Mouse (Mus musculus) liver, embryonic 11.5 days (tissue): ENCODE results near the gene Smu1. TPM values are rescaled to one million over a fixed set of nuclear protein-coding genes. Genes with fewer than 3 reads are reported as not detected.

ENCODE experiments used
- ATAC-seq: fragments of 200-750 bp; cut with Nextera tagmentation; replicated peaks from 2 replicates; pipeline ENCODE4 v1.8.0; 2017; ENCODE audit warnings: moderate number of reproducible peaks, mild to moderate bottlenecking, moderate TSS enrichment, moderate library complexity; ENCODE audit not compliant: low FRiP score
- DNase-seq: peaks from one replicate; pipeline ENCODE4 v3.0.0-alpha.2; 2017; ENCODE audit warnings: low spot score
- H3K27ac ChIP-seq: fragments of 300-500 bp; sonication (generic); 2 replicates; pipeline ENCODE4 v1.5.1; 2014; ENCODE audit warnings: mild to moderate bottlenecking, low read depth, low read length, control low read depth
- H3K27me3 ChIP-seq: fragments of 300-500 bp; sonication (generic); replicated peaks from 2 replicates; pipeline ENCODE4 v1.6.1; 2014; ENCODE audit warnings: low read length, mixed read lengths; ENCODE audit not compliant: control insufficient read depth, insufficient read depth
- H3K36me3 ChIP-seq: fragments of 300-500 bp; sonication (generic); 2 replicates; pipeline ENCODE4 v1.6.1; 2014; ENCODE audit warnings: mild to moderate bottlenecking, low read length, moderate library complexity, mixed read lengths; ENCODE audit not compliant: control insufficient read depth, insufficient read depth
- H3K4me1 ChIP-seq: fragments of 300-500 bp; sonication (generic); replicated peaks from 2 replicates; pipeline ENCODE4 v1.6.1; 2014; ENCODE audit warnings: low read length, mixed read lengths; ENCODE audit not compliant: control insufficient read depth, insufficient read depth
- H3K4me2 ChIP-seq: fragments of 300-500 bp; sonication (generic); 2 replicates; pipeline ENCODE4 v1.6.1; 2014; ENCODE audit warnings: mild to moderate bottlenecking, control low read depth, moderate library complexity
- H3K4me3 ChIP-seq: fragments of 300-500 bp; sonication (generic); 2 replicates; pipeline ENCODE4 v1.5.1; 2014; ENCODE audit warnings: low read depth, low read length, control low read depth
- H3K9ac ChIP-seq: fragments of 300-500 bp; sonication (generic); 2 replicates; pipeline ENCODE4 v1.6.1; 2014; ENCODE audit warnings: low read depth, low read length, control low read depth
- H3K9me3 ChIP-seq: fragments of 300-500 bp; sonication (generic); 2 replicates; pipeline ENCODE4 v1.6.1; 2016; ENCODE audit warnings: low read length, inconsistent platforms, mixed read lengths; ENCODE audit not compliant: control insufficient read depth
- WGBS: fragments of 180-500 bp; shearing (Covaris S2); extraction: QIAGEN DNeasy Blood & Tissue Kit; methylation state at CpG from one replicate; pipeline ENCODE4 v1.1.7; 2014; 5-methylcytosine and 5-hydroxymethylcytosine counted together
- polyA plus RNA-seq: library from polyadenylated mRNA; unstranded; fragments of >200 nt; fragmentation: Nextera tagmentation; extraction: Ambion mirVana; gene quantifications from 2 replicates; pipeline ENCODE4 v1.2.1, GENCODE M21; 2014

Gene Smu1
- polyA plus RNA-seq, 1 experiment from 2014 or later, result 167 TPM

- H3K9me3 ChIP-seq, result no peaks in the 10 kb centered on the region
- no peak overlapping the region for H3K9ac ChIP-seq
- H3K27ac ChIP-seq, result no peak overlapping the region
- peaks cover 33% of the 10 kb centered on the region for H3K4me1 ChIP-seq
- DNase-seq, result no peak
- ATAC-seq, result no peak
- WGBS, result 73% methylated on average over 6 of the region's 6 CpGs
- no peaks in the 10 kb centered on the region for H3K27me3 ChIP-seq
- no peaks in the 10 kb centered on the region for H3K36me3 ChIP-seq
- no peak overlapping the region for H3K4me2 ChIP-seq
- no peak overlapping the region for H3K4me3 ChIP-seq
Observed at GRCm38 (mm10) chr4:40778656-40779055, 20.9 kb upstream of the Smu1 start.

GRCm38 (mm10) chr4:40777116-40777515 lies 19.4 kb upstream of the Smu1 start:
- DNase-seq (no peak), ATAC-seq (no peak)
- H3K4me3 ChIP-seq, result no peak overlapping the region
- H3K9me3 ChIP-seq, result no peaks in the 10 kb centered on the region
- peaks cover 27% of the 10 kb centered on the region for H3K4me1 ChIP-seq
- H3K4me2 ChIP-seq, result no peak overlapping the region
- H3K27me3 ChIP-seq, result no peaks in the 10 kb centered on the region
- no peaks in the 10 kb centered on the region for H3K36me3 ChIP-seq
- 26% methylated on average over 2 of the region's 2 CpGs for WGBS
- H3K27ac ChIP-seq, result no peak overlapping the region
- no peak overlapping the region for H3K9ac ChIP-seq

GRCm38 (mm10) chr4:40776416-40776815 lies 18.7 kb upstream of the Smu1 start:
- no peak for ATAC-seq
- Histone ChIP-seq H3K4me2 (no peak overlapping the region), H3K27me3 (no peaks in the 10 kb centered on the region), H3K9me3 (no peaks in the 10 kb centered on the region), H3K4me3 (no peak overlapping the region), H3K27ac (no peak overlapping the region), H3K36me3 (no peaks in the 10 kb centered on the region), H3K9ac (no peak overlapping the region), H3K4me1 (peaks cover 23% of the 10 kb centered on the region)
- WGBS, result 64% methylated on average over 4 of the region's 4 CpGs
- DNase-seq, result no peak

GRCm38 (mm10) chr4:40774279-40775259 lies 16.8 kb upstream of the Smu1 start:
- peaks cover 19% of the 10 kb centered on the region for H3K4me1 ChIP-seq
- DNase-seq (peak; percentile 65), ATAC-seq (0 out of 2 replicates have a peak, but pooled peaks have one; percentile 27)
- no peaks in the 10 kb centered on the region for H3K9me3 ChIP-seq
- no peaks in the 10 kb centered on the region for H3K36me3 ChIP-seq
- no peak overlapping the region for H3K27ac ChIP-seq
- H3K27me3 ChIP-seq, result no peaks in the 10 kb centered on the region
- peak overlapping the region; percentile 65 for H3K4me2 ChIP-seq
- H3K9ac ChIP-seq, result peak overlapping the region; percentile 30; the same call in 1 of the 2 replicates
- WGBS, result 11% methylated on average over 12 of the region's 12 CpGs
- peak overlapping the region; percentile 31 for H3K4me3 ChIP-seq

GRCm38 (mm10) chr4:40759876-40760275 lies 2.2 kb upstream of the Smu1 start:
- no peak overlapping the region for H3K9ac ChIP-seq
- peaks cover 2% of the 10 kb centered on the region; the same call in 1 of the 2 replicates for H3K4me1 ChIP-seq
- H3K27me3 ChIP-seq, result no peaks in the 10 kb centered on the region
- 42% methylated on average over 5 of the region's 5 CpGs for WGBS
- no peak overlapping the region for H3K4me3 ChIP-seq
- H3K27ac ChIP-seq, result no peak overlapping the region
- no peak overlapping the region for H3K4me2 ChIP-seq
- H3K9me3 ChIP-seq, result no peaks in the 10 kb centered on the region
- DNase-seq (no peak), ATAC-seq (no peak)
- H3K36me3 ChIP-seq, result 0 out of 2 replicates have a peak, but pooled peaks cover 4% of the 10 kb centered on the region

- ATAC-seq (peak; percentile 74), DNase-seq (no peak)
- H3K27ac ChIP-seq, result peak overlapping the region; percentile 75
- no peaks in the 10 kb centered on the region for H3K27me3 ChIP-seq
- under 1% methylated on average over 39 of the region's 39 CpGs for WGBS
- H3K9me3 ChIP-seq, result no peaks in the 10 kb centered on the region
- H3K36me3 ChIP-seq, result peaks cover 23% of the 10 kb centered on the region
- H3K4me3 ChIP-seq, result peak overlapping the region; percentile 97
- H3K4me1 ChIP-seq, result peaks cover 2% of the 10 kb centered on the region; the same call in 1 of the 2 replicates
- peak overlapping the region; percentile 83 for H3K9ac ChIP-seq
- peak overlapping the region; percentile 82 for H3K4me2 ChIP-seq
Observed at GRCm38 (mm10) chr4:40757157-40757779, 455 bp downstream of the Smu1 start.

GRCm38 (mm10) chr4:40735351-40735750 lies 22.4 kb downstream of the Smu1 start:
- Histone ChIP-seq H3K36me3 (peaks cover 35% of the 10 kb centered on the region), H3K27me3 (no peaks in the 10 kb centered on the region), H3K9me3 (no peaks in the 10 kb centered on the region), H3K27ac (no peak overlapping the region), H3K4me1 (no peaks in the 10 kb centered on the region), H3K4me2 (no peak overlapping the region), H3K4me3 (no peak overlapping the region), H3K9ac (no peak overlapping the region)
- DNase-seq, result no peak
- WGBS, result 88% methylated on average over 1 of the region's 1 CpGs
- ATAC-seq, result 0 out of 2 replicates have a peak, but pooled peaks have one; percentile 9

GRCm38 (mm10) chr4:40731262-40731661 lies 26.5 kb downstream of the Smu1 start:
- no peak overlapping the region for H3K9ac ChIP-seq
- peaks cover 51% of the 10 kb centered on the region for H3K36me3 ChIP-seq
- no peak overlapping the region for H3K27ac ChIP-seq
- H3K4me2 ChIP-seq, result no peak overlapping the region
- peaks cover 7% of the 10 kb centered on the region; the same call in 1 of the 2 replicates for H3K4me1 ChIP-seq
- ATAC-seq, result no peak
- H3K9me3 ChIP-seq, result no peaks in the 10 kb centered on the region
- H3K4me3 ChIP-seq, result no peak overlapping the region
- DNase-seq, result no peak
- no peaks in the 10 kb centered on the region for H3K27me3 ChIP-seq
